Comparison of ENCODE assay signal across 16 mouse cellular contexts in genomic region chr11:67549306-67549705, GRCm38 (mm10).
DNase-seq lines count a peak whose midpoint lies in the region; ATAC-seq and TF ChIP-seq lines count a peak whose summit lies in the region.
"Had no signal": no experiment of that assay in that cellular context is flagged by ENCODE, and none has a peak within 500 bp of the region (broad histone marks: within the 10 kb centered on the region; RNA-seq: fewer than 3 reads in every experiment).

No protein-coding gene starts in this region.

- no peaks in the 10 kb centered on the region for H3K36me3 ChIP-seq in lung, embryonic 14.5 days (ENCODE audit: insufficient read depth)
- H3K36me3 ChIP-seq in intestine, embryonic 15.5 days: no peaks in the 10 kb centered on the region
- H3K36me3 ChIP-seq: embryonic facial prominence, embryonic 12.5 days; liver, embryonic 13.5 days had no signal

- ATAC-seq in frontal cortex, adult (ENCODE audit: low TSS enrichment): 0 out of 2 replicates have a peak, but pooled peaks have one; percentile 23
- peak; percentile 21; the same call in 1 of the 2 replicates for ATAC-seq in lung, embryonic 14.5 days (ENCODE audit: insufficient read depth)
- peak; percentile 50 for ATAC-seq in intestine, embryonic 15.5 days

- no peak overlapping the region for H3K27ac ChIP-seq in lung, embryonic 14.5 days (ENCODE audit: low read depth)
- H3K27ac ChIP-seq in intestine, embryonic 15.5 days: no peak overlapping the region
- H3K27ac ChIP-seq: embryonic facial prominence, embryonic 12.5 days; layer of hippocampus, adult 2 months; liver, embryonic 13.5 days had no signal

- peaks cover 20% of the 10 kb centered on the region; the same call in 1 of the 2 replicates for H3K4me1 ChIP-seq in lung, embryonic 14.5 days (ENCODE audit: insufficient read depth)
- H3K4me1 ChIP-seq in intestine, embryonic 15.5 days (replicated peaks): peaks cover 14% of the 10 kb centered on the region

- no peak for TF ChIP-seq CTCF in lung, embryonic 14.5 days (IDR thresholded peaks at IDR 0.05; ENCODE audit: low read depth)

- no peaks in the 10 kb centered on the region for H3K27me3 ChIP-seq in lung, embryonic 14.5 days (ENCODE audit: insufficient read depth, low read length)
- H3K27me3 ChIP-seq in intestine, embryonic 15.5 days (replicated peaks): no peaks in the 10 kb centered on the region
- H3K27me3 ChIP-seq: embryonic facial prominence, embryonic 12.5 days; liver, embryonic 13.5 days had no signal

- no peak overlapping the region for H3K9ac ChIP-seq in lung, embryonic 14.5 days
- no peak overlapping the region for H3K9ac ChIP-seq in intestine, embryonic 15.5 days
- H3K9ac ChIP-seq: embryonic facial prominence, embryonic 12.5 days; liver, embryonic 13.5 days had no signal

- no peak for DNase-seq in frontal cortex, postnatal 25 days (ENCODE audit: low spot score in 2 of 2)
- DNase-seq in lung, embryonic 14.5 days: no peak
- DNase-seq in lung, postnatal 14 days: no peak
- peak; percentile 51 for DNase-seq in NIH3T3 (ENCODE audit: low read depth)
- no peak for DNase-seq in cerebellum, adult 8-10 months
- DNase-seq in adrenal gland, adult 8-10 months: no peak
- DNase-seq: B cell, adult 2 months; cerebellum, postnatal 25 days; heart, postnatal 36 days; kidney, adult 9 months; liver, embryonic 13.5 days; spleen, adult 18-20 months had no signal

- 42% methylated on average over 4 of the region's 4 CpGs for WGBS in lung, embryonic 14.5 days
- 80% methylated on average over 4 of the region's 4 CpGs for WGBS in intestine, embryonic 15.5 days

- H3K4me3 ChIP-seq in lung, embryonic 14.5 days (ENCODE audit: low read depth, low read length): no peak overlapping the region
- H3K4me3 ChIP-seq in intestine, embryonic 15.5 days (replicated peaks): no peak overlapping the region
- H3K4me3 ChIP-seq: embryonic facial prominence, embryonic 12.5 days; layer of hippocampus, adult 2 months; liver, embryonic 13.5 days had no signal

- H3K9me3 ChIP-seq in lung, embryonic 14.5 days (ENCODE audit: low read depth, low read length): no peaks in the 10 kb centered on the region
- no peaks in the 10 kb centered on the region for H3K9me3 ChIP-seq in intestine, embryonic 15.5 days
- H3K9me3 ChIP-seq: embryonic facial prominence, embryonic 12.5 days; liver, embryonic 13.5 days had no signal

- no peak overlapping the region for H3K4me2 ChIP-seq in lung, embryonic 14.5 days
- no peak overlapping the region for H3K4me2 ChIP-seq in intestine, embryonic 15.5 days (replicated peaks)
- H3K4me2 ChIP-seq: embryonic facial prominence, embryonic 12.5 days; liver, embryonic 13.5 days had no signal
